Mouse (Mus musculus): Measurements from ENCODE around the gene Mta2. TPM values are rescaled to one million over a fixed set of nuclear protein-coding genes. Genes with fewer than 3 reads are reported as not detected.

The Mta2 gene
- polyA plus RNA-seq (2017; shearing (Covaris generic)), result 211 TPM

GRCm38 (mm10) chr19:8941515-8942217, at the start of gene Mta2:
Mta2 (plus strand) TSS chr19:8941875.

GRCm38 (mm10) chr19:8892829-8893766, 48.6 kb upstream of the Mta2 start, which contains the start of gene Ints5:
Ints5 (plus strand) TSS chr19:8893005.

GRCm38 (mm10) chr19:8897865-8898495, 43.7 kb upstream of the Mta2 start, which contains the start of gene Ganab:
Ganab (plus strand) TSS chr19:8898071.

GRCm38 (mm10) chr19:8920073-8920736, 21.5 kb upstream of the Mta2 start, which contains the start of gene B3gat3:
B3gat3 (plus strand) TSS chr19:8920374.

GRCm38 (mm10) chr19:8929224-8930088, 12.2 kb upstream of the Mta2 start, which contains the start of the genes Rom1 and Eml3:
Rom1 (minus strand) TSS chr19:8929356.
Eml3 (plus strand) TSS chr19:8929552.

GRCm38 (mm10) chr19:8953135-8954039, 11.7 kb downstream of the Mta2 start, which contains the start of gene Tut1:
Tut1 (plus strand) TSS chr19:8953847.

GRCm38 (mm10) chr19:8966590-8967372, 25.1 kb downstream of the Mta2 start, which contains the start of gene Eef1g:
Eef1g (plus strand) TSS chr19:8967041.

GRCm38 (mm10) chr19:8989066-8989566, 47.4 kb downstream of the Mta2 start, which contains the start of gene Ahnak:
Ahnak (plus strand) TSS chr19:8989284.

Other genes with a start within 250 kb of the Mta2 start
- gene Slc3a2, start 218.5 kb upstream of the Mta2 start, polyA plus RNA-seq (2017; shearing (Covaris generic)), result 497 TPM
- 105 TPM for gene Wdr74, start 206.0 kb upstream of the Mta2 start, polyA plus RNA-seq (2017; shearing (Covaris generic))
- gene 1700092M07Rik, start 201.2 kb upstream of the Mta2 start, polyA plus RNA-seq (2017; shearing (Covaris generic)), result 1.5 TPM
- 223 TPM for gene Stx5a, start 200.5 kb upstream of the Mta2 start, polyA plus RNA-seq (2017; shearing (Covaris generic))
- gene Nxf1, start 184.8 kb upstream of the Mta2 start, polyA plus RNA-seq (2017; shearing (Covaris generic)), result 365 TPM
- gene Tmem223, start 170.9 kb upstream of the Mta2 start, polyA plus RNA-seq (2017; shearing (Covaris generic)), result 38.6 TPM
- gene Tmem179b, start 167.4 kb upstream of the Mta2 start, polyA plus RNA-seq (2017; shearing (Covaris generic)), result 172 TPM
- gene Taf6l, start 155.5 kb upstream of the Mta2 start, polyA plus RNA-seq (2017; shearing (Covaris generic)), result 8.1 TPM
- 68.3 TPM for gene Polr2g, start 143.3 kb upstream of the Mta2 start, polyA plus RNA-seq (2017; shearing (Covaris generic))
- gene Zbtb3, start 139.3 kb upstream of the Mta2 start, polyA plus RNA-seq (2017; shearing (Covaris generic)), result 0.18 TPM
- gene Ttc9c, start 122.5 kb upstream of the Mta2 start, polyA plus RNA-seq (2017; shearing (Covaris generic)), result 31.0 TPM
- 7.6 TPM for gene Hnrnpul2, start 121.9 kb upstream of the Mta2 start, polyA plus RNA-seq (2017; shearing (Covaris generic))
- gene AC129217.1, start 112.1 kb upstream of the Mta2 start, polyA plus RNA-seq (2017; shearing (Covaris generic)), result not detected
- 85.2 TPM for gene Bscl2, start 104.4 kb upstream of the Mta2 start, polyA plus RNA-seq (2017; shearing (Covaris generic))
- gene Gng3, start 102.7 kb upstream of the Mta2 start, polyA plus RNA-seq (2017; shearing (Covaris generic)), result 0.49 TPM
- gene Lrrn4cl, start 91.1 kb upstream of the Mta2 start, polyA plus RNA-seq (2017; shearing (Covaris generic)), result not detected
- gene Ubxn1, start 70.4 kb upstream of the Mta2 start, polyA plus RNA-seq (2017; shearing (Covaris generic)), result 133 TPM
- 30.0 TPM for gene Uqcc3, start 61.0 kb upstream of the Mta2 start, polyA plus RNA-seq (2017; shearing (Covaris generic))
- gene Lbhd1, start 58.1 kb upstream of the Mta2 start, polyA plus RNA-seq (2017; shearing (Covaris generic)), result 40.0 TPM
- not detected for gene Gm49403, start 57.9 kb upstream of the Mta2 start, polyA plus RNA-seq (2017; shearing (Covaris generic))
- 32.1 TPM for gene 1810009A15Rik, start 53.0 kb upstream of the Mta2 start, polyA plus RNA-seq (2017; shearing (Covaris generic))
- not detected for gene Gm49416, start 52.9 kb upstream of the Mta2 start, polyA plus RNA-seq (2017; shearing (Covaris generic))
- gene Ints5, start 48.9 kb upstream of the Mta2 start, polyA plus RNA-seq (2017; shearing (Covaris generic)), result 34.6 TPM
- 91.0 TPM for gene Ganab, start 43.8 kb upstream of the Mta2 start, polyA plus RNA-seq (2017; shearing (Covaris generic))
- gene B3gat3, start 21.5 kb upstream of the Mta2 start, polyA plus RNA-seq (2017; shearing (Covaris generic)), result 57.0 TPM
- 4.5 TPM for gene Rom1, start 12.5 kb upstream of the Mta2 start, polyA plus RNA-seq (2017; shearing (Covaris generic))
- 74.5 TPM for gene Eml3, start 12.3 kb upstream of the Mta2 start, polyA plus RNA-seq (2017; shearing (Covaris generic))
- 55.0 TPM for gene Tut1, start 12.0 kb downstream of the Mta2 start, polyA plus RNA-seq (2017; shearing (Covaris generic))
- 259 TPM for gene Eef1g, start 25.2 kb downstream of the Mta2 start, polyA plus RNA-seq (2017; shearing (Covaris generic))
- 193 TPM for gene Ahnak, start 47.4 kb downstream of the Mta2 start, polyA plus RNA-seq (2017; shearing (Covaris generic))
- gene Scgb1a1, start 146.1 kb downstream of the Mta2 start, polyA plus RNA-seq (2017; shearing (Covaris generic)), result not detected
- 29.7 TPM for gene Asrgl1, start 193.8 kb downstream of the Mta2 start, polyA plus RNA-seq (2017; shearing (Covaris generic))

Measured in effector memory CD4-positive, alpha-beta T cell, adult 7 months (primary cell).